Mouse (Mus musculus): ENCODE data around the gene B9d2. TPM values are rescaled to one million over a fixed set of nuclear protein-coding genes. Genes with fewer than 3 reads are reported as not detected.

Gene B9d2
- polyA plus RNA-seq, 1 experiment from 2014 or later: 31.5 TPM

GRCm38 (mm10) chr7:25669158-25669557 lies 11.4 kb upstream of the B9d2 start:
- no peak for ATAC-seq (ENCODE audit: insufficient number of reproducible peaks, insufficient read depth, low FRiP score, low read depth)
- H3K27ac ChIP-seq (ENCODE audit: low read length): no peak overlapping the region
- no peaks in the 10 kb centered on the region for H3K4me1 ChIP-seq (ENCODE audit: control insufficient read depth, insufficient read depth, low read length)
- H3K36me3 ChIP-seq (ENCODE audit: control insufficient read depth, insufficient read depth, low read length): peaks cover 21% of the 10 kb centered on the region
- H3K9me3 ChIP-seq (ENCODE audit: control insufficient read depth, low read depth, low read length): no peaks in the 10 kb centered on the region
- H3K27me3 ChIP-seq (ENCODE audit: control insufficient read depth, insufficient read depth, low read length): 0 out of 2 replicates have a peak, but pooled peaks cover 7% of the 10 kb centered on the region
- no peak overlapping the region for H3K4me3 ChIP-seq (ENCODE audit: low read depth, low read length)
- 85% methylated on average over 10 of the region's 10 CpGs for WGBS
- H3K9ac ChIP-seq (replicated peaks; ENCODE audit: low read depth, low read length): no peak overlapping the region
- no peak overlapping the region for H3K4me2 ChIP-seq (replicated peaks; ENCODE audit: low read depth, low read length)

DNA sequence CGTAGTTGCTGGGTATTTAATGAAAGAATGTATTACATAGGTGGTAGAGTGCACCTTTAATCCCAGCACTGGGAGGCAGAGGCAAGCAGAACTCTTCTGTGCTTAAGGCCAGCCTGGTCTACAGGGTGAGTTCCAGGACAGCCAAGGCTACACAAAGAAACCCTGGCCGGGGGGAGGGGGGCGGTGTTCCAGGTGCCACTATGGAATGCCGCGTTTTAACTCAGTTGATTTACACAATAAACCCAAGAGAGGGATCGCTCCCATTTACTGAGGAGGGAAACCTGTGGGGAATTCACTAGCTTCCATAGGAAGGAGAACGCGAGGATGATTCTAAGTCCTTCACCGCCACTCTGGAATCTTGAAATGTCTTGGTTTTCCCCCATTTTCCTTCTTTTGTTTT lies 10.9 kb upstream of the B9d2 start:
- 75% methylated on average over 9 of the region's 9 CpGs for WGBS

GRCm38 (mm10) chr7:25670096-25670495 lies 10.5 kb upstream of the B9d2 start:
- Histone ChIP-seq H3K27me3 (ENCODE audit: control insufficient read depth, insufficient read depth, low read length) (peaks cover 13% of the 10 kb centered on the region; the same call in 1 of the 2 replicates), H3K4me2 (replicated peaks; ENCODE audit: low read depth, low read length) (no peak overlapping the region), H3K4me3 (ENCODE audit: low read depth, low read length) (no peak overlapping the region), H3K9me3 (ENCODE audit: control insufficient read depth, low read depth, low read length) (no peaks in the 10 kb centered on the region), H3K36me3 (ENCODE audit: control insufficient read depth, insufficient read depth, low read length) (peaks cover 15% of the 10 kb centered on the region), H3K27ac (ENCODE audit: low read length) (no peak overlapping the region), H3K4me1 (ENCODE audit: control insufficient read depth, insufficient read depth, low read length) (peaks cover 8% of the 10 kb centered on the region; the same call in 1 of the 2 replicates), H3K9ac (replicated peaks; ENCODE audit: low read depth, low read length) (no peak overlapping the region)
- WGBS: 93% methylated on average over 4 of the region's 4 CpGs
- ATAC-seq (ENCODE audit: insufficient number of reproducible peaks, insufficient read depth, low FRiP score, low read depth): no peak

More for the DNA sequence above, 10.9 kb upstream of the B9d2 start:
- no peak overlapping the region for H3K4me3 ChIP-seq (ENCODE audit: low read depth, low read length)
- H3K27ac ChIP-seq (ENCODE audit: low read length): no peak overlapping the region
- H3K36me3 ChIP-seq (ENCODE audit: control insufficient read depth, insufficient read depth, low read length): peaks cover 17% of the 10 kb centered on the region
- H3K9ac ChIP-seq (replicated peaks; ENCODE audit: low read depth, low read length): no peak overlapping the region
- H3K4me1 ChIP-seq (ENCODE audit: control insufficient read depth, insufficient read depth, low read length): peaks cover 3% of the 10 kb centered on the region; the same call in 1 of the 2 replicates
- H3K9me3 ChIP-seq (ENCODE audit: control insufficient read depth, low read depth, low read length): no peaks in the 10 kb centered on the region
- peaks cover 11% of the 10 kb centered on the region; the same call in 1 of the 2 replicates for H3K27me3 ChIP-seq (ENCODE audit: control insufficient read depth, insufficient read depth, low read length)
- no peak for ATAC-seq (ENCODE audit: insufficient number of reproducible peaks, insufficient read depth, low FRiP score, low read depth)
- H3K4me2 ChIP-seq (replicated peaks; ENCODE audit: low read depth, low read length): no peak overlapping the region

- no peak overlapping the region for H3K27ac ChIP-seq (ENCODE audit: low read length)
- WGBS: 71% methylated on average over 2 of the region's 2 CpGs
- H3K4me1 ChIP-seq (ENCODE audit: control insufficient read depth, insufficient read depth, low read length): peaks cover 8% of the 10 kb centered on the region; the same call in 1 of the 2 replicates
- no peaks in the 10 kb centered on the region for H3K9me3 ChIP-seq (ENCODE audit: control insufficient read depth, low read depth, low read length)
- no peak overlapping the region for H3K4me3 ChIP-seq (ENCODE audit: low read depth, low read length)
- no peak overlapping the region for H3K4me2 ChIP-seq (replicated peaks; ENCODE audit: low read depth, low read length)
- H3K9ac ChIP-seq (replicated peaks; ENCODE audit: low read depth, low read length): no peak overlapping the region
- peaks cover 16% of the 10 kb centered on the region for H3K27me3 ChIP-seq (ENCODE audit: control insufficient read depth, insufficient read depth, low read length)
- ATAC-seq (ENCODE audit: insufficient number of reproducible peaks, insufficient read depth, low FRiP score, low read depth): no peak
- H3K36me3 ChIP-seq (ENCODE audit: control insufficient read depth, insufficient read depth, low read length): peaks cover 15% of the 10 kb centered on the region
Observed at GRCm38 (mm10) chr7:25671686-25672085, 8.9 kb upstream of the B9d2 start.

GRCm38 (mm10) chr7:25672442-25672841 lies 8.1 kb upstream of the B9d2 start:
- Histone ChIP-seq H3K27me3 (ENCODE audit: control insufficient read depth, insufficient read depth, low read length) (peaks cover 16% of the 10 kb centered on the region), H3K9ac (replicated peaks; ENCODE audit: low read depth, low read length) (no peak overlapping the region), H3K36me3 (ENCODE audit: control insufficient read depth, insufficient read depth, low read length) (peaks cover 15% of the 10 kb centered on the region), H3K4me1 (ENCODE audit: control insufficient read depth, insufficient read depth, low read length) (peaks cover 8% of the 10 kb centered on the region; the same call in 1 of the 2 replicates), H3K4me2 (replicated peaks; ENCODE audit: low read depth, low read length) (no peak overlapping the region), H3K9me3 (ENCODE audit: control insufficient read depth, low read depth, low read length) (no peaks in the 10 kb centered on the region), H3K27ac (ENCODE audit: low read length) (no peak overlapping the region), H3K4me3 (ENCODE audit: low read depth, low read length) (no peak overlapping the region)
- 49% methylated on average over 4 of the region's 4 CpGs for WGBS
- ATAC-seq (ENCODE audit: insufficient number of reproducible peaks, insufficient read depth, low FRiP score, low read depth): no peak

DNA sequence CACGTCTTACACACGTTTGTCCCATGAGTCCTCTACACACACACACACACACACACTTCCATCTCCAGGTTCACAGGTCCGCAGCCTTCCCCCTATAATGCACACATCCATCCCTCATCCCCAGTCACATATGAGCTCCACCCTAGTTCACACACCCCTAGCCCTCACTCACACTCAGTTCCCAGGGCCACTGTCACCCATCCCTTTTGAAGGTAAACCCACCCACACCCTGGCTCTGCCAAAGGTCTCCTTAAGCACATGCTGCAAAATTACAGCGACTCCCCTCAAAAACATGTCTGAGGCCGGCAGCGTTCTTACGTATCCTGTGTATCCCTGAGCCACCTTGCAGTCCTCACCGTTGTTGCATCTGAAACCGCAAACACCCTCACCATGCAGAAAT lies 6.3 kb upstream of the B9d2 start:
- ATAC-seq (ENCODE audit: insufficient number of reproducible peaks, insufficient read depth, low FRiP score, low read depth): no peak
- Histone ChIP-seq H3K4me2 (replicated peaks; ENCODE audit: low read depth, low read length) (peak overlapping the region; percentile 69), H3K9ac (replicated peaks; ENCODE audit: low read depth, low read length) (no peak overlapping the region), H3K9me3 (ENCODE audit: control insufficient read depth, low read depth, low read length) (no peaks in the 10 kb centered on the region), H3K27me3 (ENCODE audit: control insufficient read depth, insufficient read depth, low read length) (peaks cover 16% of the 10 kb centered on the region), H3K36me3 (ENCODE audit: control insufficient read depth, insufficient read depth, low read length) (no peaks in the 10 kb centered on the region), H3K4me1 (ENCODE audit: control insufficient read depth, insufficient read depth, low read length) (peaks cover 8% of the 10 kb centered on the region; the same call in 1 of the 2 replicates), H3K27ac (ENCODE audit: low read length) (no peak overlapping the region), H3K4me3 (ENCODE audit: low read depth, low read length) (peak overlapping the region; percentile 34; the same call in 1 of the 2 replicates)
- whole genome bisulfite sequencing: 21% methylated on average over 9 of the region's 9 CpGs

DNA sequence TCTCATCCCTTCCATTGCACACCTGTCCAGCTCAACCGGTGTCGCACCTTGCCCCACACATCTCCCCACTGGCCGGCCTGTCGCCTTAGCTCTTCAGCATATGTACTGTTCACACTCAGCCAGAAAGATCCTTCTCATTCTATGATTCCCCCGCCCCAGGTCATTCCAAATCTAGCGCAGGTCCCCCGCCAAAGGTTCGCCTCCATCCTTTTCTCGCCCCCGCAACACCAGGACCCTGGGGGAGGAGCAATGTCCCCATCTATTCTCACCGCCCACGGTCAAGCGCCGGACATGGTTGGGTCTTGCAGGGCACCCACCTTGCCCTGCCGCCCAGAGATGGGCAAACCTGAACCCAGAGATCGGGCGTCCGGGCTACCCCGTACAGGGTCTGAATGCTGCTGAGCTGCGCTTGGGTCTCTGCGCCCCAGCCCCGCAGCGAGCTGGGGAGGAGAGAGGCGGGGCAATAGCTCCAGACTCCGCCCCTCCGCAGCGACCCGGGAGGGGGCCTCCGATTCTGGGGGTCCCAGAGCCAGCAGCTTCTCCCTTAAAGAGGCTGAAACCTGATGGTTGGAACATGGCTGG lies 5.8 kb upstream of the B9d2 start, which contains the start of gene Tmem91:
Tmem91 (minus strand) TSS at position 448 of the 582 bp plus-strand sequence.
- H3K9ac ChIP-seq (replicated peaks; ENCODE audit: low read depth, low read length): peak within 1 kb of the TSS; percentile 33; the same call in 1 of the 2 replicates
- peaks cover 16% of the 10 kb centered on the region for H3K27me3 ChIP-seq (ENCODE audit: control insufficient read depth, insufficient read depth, low read length)
- no peak within 1 kb of the TSS for H3K27ac ChIP-seq (ENCODE audit: low read length)
- no peak; the same call in 1 of the 2 replicates for ATAC-seq (ENCODE audit: insufficient number of reproducible peaks, insufficient read depth, low FRiP score, low read depth)
- H3K4me1 ChIP-seq (ENCODE audit: control insufficient read depth, insufficient read depth, low read length): peaks cover 8% of the 10 kb centered on the region; the same call in 1 of the 2 replicates
- H3K4me2 ChIP-seq (replicated peaks; ENCODE audit: low read depth, low read length): peak within 1 kb of the TSS; percentile 69
- peak within 1 kb of the TSS; percentile 34 for H3K4me3 ChIP-seq (ENCODE audit: low read depth, low read length)
- no peaks in the 10 kb centered on the region for H3K9me3 ChIP-seq (ENCODE audit: control insufficient read depth, low read depth, low read length)
- WGBS: 1% methylated on average over 29 of the region's 29 CpGs
- H3K36me3 ChIP-seq (ENCODE audit: control insufficient read depth, insufficient read depth, low read length): no peaks in the 10 kb centered on the region

DNA sequence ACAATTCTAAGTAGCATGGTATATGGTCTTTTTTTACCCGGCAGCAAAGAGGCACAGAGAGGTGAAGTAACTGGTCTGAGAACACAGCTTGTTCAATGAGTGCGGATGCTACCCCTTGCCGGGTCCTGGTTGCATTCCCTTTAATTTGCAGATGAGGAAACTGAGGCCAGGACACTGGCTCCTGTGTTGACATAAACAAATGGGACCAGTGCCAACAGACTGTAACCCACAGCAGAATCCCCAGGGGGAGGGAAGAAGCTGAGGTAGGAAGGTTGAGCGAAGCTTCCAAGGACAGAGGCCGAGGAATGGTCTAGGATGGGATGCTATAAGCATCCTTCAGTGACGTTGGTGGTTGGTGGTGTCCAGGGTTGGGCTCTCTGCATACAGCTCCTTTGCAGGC lies 5.2 kb upstream of the B9d2 start:
- peak overlapping the region; percentile 34; the same call in 1 of the 2 replicates for H3K4me3 ChIP-seq (ENCODE audit: low read depth, low read length)
- no peak for ATAC-seq (ENCODE audit: insufficient number of reproducible peaks, insufficient read depth, low FRiP score, low read depth)
- WGBS: 41% methylated on average over 6 of the region's 6 CpGs
- H3K4me2 ChIP-seq (replicated peaks; ENCODE audit: low read depth, low read length): peak overlapping the region; percentile 69
- H3K9ac ChIP-seq (replicated peaks; ENCODE audit: low read depth, low read length): no peak overlapping the region
- peaks cover 16% of the 10 kb centered on the region for H3K27me3 ChIP-seq (ENCODE audit: control insufficient read depth, insufficient read depth, low read length)
- H3K27ac ChIP-seq (ENCODE audit: low read length): no peak overlapping the region
- peaks cover 12% of the 10 kb centered on the region; the same call in 1 of the 2 replicates for H3K4me1 ChIP-seq (ENCODE audit: control insufficient read depth, insufficient read depth, low read length)
- no peaks in the 10 kb centered on the region for H3K9me3 ChIP-seq (ENCODE audit: control insufficient read depth, low read depth, low read length)
- no peaks in the 10 kb centered on the region for H3K36me3 ChIP-seq (ENCODE audit: control insufficient read depth, insufficient read depth, low read length)

Data from stomach, embryonic 14.5 days (tissue).